Mouse (Mus musculus) midbrain, postnatal 0 days (tissue): ENCODE measurements around the gene Dppa3. TPM values are rescaled to one million over a fixed set of nuclear protein-coding genes. Genes with fewer than 3 reads are reported as not detected.

Experiments
- ATAC-seq: fragments of 200-750 bp; cut with Nextera tagmentation; 2 replicates; pipeline ENCODE4 v1.8.0; 2017; ENCODE audit warnings: moderate number of reproducible peaks, mild to moderate bottlenecking, moderate TSS enrichment, moderate library complexity; ENCODE audit not compliant: low FRiP score
- DNase-seq: peaks from one replicate; pipeline ENCODE4 v3.0.0-alpha.2; 2015; ENCODE audit warnings: low spot score
- H3K27ac ChIP-seq: fragments of 300-500 bp; sonication (generic); 2 replicates; pipeline ENCODE4 v1.5.1; 2014; ENCODE audit warnings: low read depth, mild to moderate bottlenecking, low read length, mixed read lengths
- H3K27me3 ChIP-seq: fragments of 300-500 bp; sonication (generic); 2 replicates; pipeline ENCODE4 v1.6.1; 2014; ENCODE audit warnings: low read length, control low read depth, mixed read lengths; ENCODE audit not compliant: insufficient read depth
- H3K36me3 ChIP-seq: fragments of 300-500 bp; sonication (generic); 2 replicates; pipeline ENCODE4 v1.6.1; 2014; ENCODE audit warnings: low read length, control low read depth, mixed read lengths; ENCODE audit not compliant: insufficient read depth
- H3K4me1 ChIP-seq: fragments of 300-500 bp; sonication (generic); 2 replicates; pipeline ENCODE4 v1.6.1; 2014; ENCODE audit warnings: mild to moderate bottlenecking, control low read depth, antibody characterized with exemption, low read length, mixed read lengths; ENCODE audit not compliant: insufficient read depth
- H3K4me2 ChIP-seq: fragments of 300-500 bp; sonication (generic); 2 replicates; pipeline ENCODE4 v1.6.1; 2014; ENCODE audit warnings: low read depth, mild to moderate bottlenecking, low read length, mixed read lengths; ENCODE audit not compliant: poor library complexity, severe bottlenecking
- H3K4me3 ChIP-seq: fragments of 300-500 bp; sonication (generic); 2 replicates; pipeline ENCODE4 v1.5.1; 2014; ENCODE audit warnings: low read depth, mild to moderate bottlenecking, low read length, moderate library complexity
- H3K9ac ChIP-seq: fragments of 300-500 bp; sonication (generic); replicated peaks from 2 replicates; pipeline ENCODE4 v1.6.1; 2014; ENCODE audit warnings: mild to moderate bottlenecking, low read length, moderate library complexity, mixed read lengths; ENCODE audit not compliant: poor library complexity, severe bottlenecking
- H3K9me3 ChIP-seq: fragments of 300-500 bp; sonication (generic); 2 replicates; pipeline ENCODE4 v1.6.1; 2016; ENCODE audit warnings: low read length, control low read depth
- CTCF ChIP-seq: IDR thresholded peaks from 2 replicates; pipeline ENCODE4 v1.5.1; 2016; ENCODE audit warnings: antibody characterized with exemption, mild to moderate bottlenecking
- WGBS: fragments of 180-500 bp; shearing (Covaris S2); extraction: QIAGEN DNeasy Blood & Tissue Kit; methylation state at CpG from one replicate; pipeline ENCODE4 v1.1.7; 2014; 5-methylcytosine and 5-hydroxymethylcytosine counted together
- polyA plus RNA-seq: library from polyadenylated mRNA; unstranded; fragments of >200 nt; fragmentation: Nextera tagmentation; extraction: Ambion mirVana; gene quantifications from 2 replicates; pipeline ENCODE4 v1.2.1, GENCODE M21; 2015
- total RNA-seq: library from RNA; depleted of rRNA; stranded (reverse); fragments of >200 nt; gene quantifications from 2 replicates; pipeline ENCODE4 v1.2.3, GENCODE M21; 2014

Dppa3 gene
- total and polyA plus RNA-seq, 2 experiments from 2014 or later = not detected

- ATAC-seq (no peak), DNase-seq (no peak)
- H3K4me3 ChIP-seq = no peak overlapping the region
- no peaks in the 10 kb centered on the region for H3K9me3 ChIP-seq
- H3K36me3 ChIP-seq = no peaks in the 10 kb centered on the region
- no peaks in the 10 kb centered on the region for H3K4me1 ChIP-seq
- TF ChIP-seq CTCF = no peak
- no peak overlapping the region for H3K4me2 ChIP-seq
- no peak overlapping the region for H3K9ac ChIP-seq
- 95% methylated on average over 12 of the region's 12 CpGs for WGBS
- H3K27ac ChIP-seq = no peak overlapping the region
- no peaks in the 10 kb centered on the region for H3K27me3 ChIP-seq
Measured at GRCm38 (mm10) chr6:122607700-122608099, 18.5 kb upstream of the Dppa3 start.

GRCm38 (mm10) chr6:122608434-122609376 is 17.5 kb upstream of the Dppa3 start:
- ATAC-seq = no peak
- 78% methylated on average over 10 of the region's 10 CpGs for WGBS

GRCm38 (mm10) chr6:122609377-122609728 is 16.9 kb upstream of the Dppa3 start:
- Histone ChIP-seq H3K27ac (no peak overlapping the region), H3K36me3 (no peaks in the 10 kb centered on the region), H3K27me3 (no peaks in the 10 kb centered on the region), H3K9ac (no peak overlapping the region), H3K4me1 (no peaks in the 10 kb centered on the region), H3K4me2 (no peak overlapping the region), H3K9me3 (no peaks in the 10 kb centered on the region), H3K4me3 (no peak overlapping the region)
- DNase-seq (no peak), ATAC-seq (no peak)
- TF ChIP-seq CTCF = no peak
- WGBS = 79% methylated on average over 9 of the region's 9 CpGs

More at GRCm38 (mm10) chr6:122608434-122609376, 17.5 kb upstream of the Dppa3 start:
- Histone ChIP-seq H3K4me2 (no peak overlapping the region), H3K9ac (no peak overlapping the region), H3K27me3 (no peaks in the 10 kb centered on the region), H3K4me1 (no peaks in the 10 kb centered on the region), H3K36me3 (no peaks in the 10 kb centered on the region), H3K4me3 (no peak overlapping the region), H3K27ac (no peak overlapping the region), H3K9me3 (no peaks in the 10 kb centered on the region)
- no peak for TF ChIP-seq CTCF
- DNase-seq = no peak

GRCm38 (mm10) chr6:122609771-122610170 is 16.4 kb upstream of the Dppa3 start, which contains the start of gene Gdf3:
Gdf3 (minus strand) TSS chr6:122610087.
- ATAC-seq = no peak
- no peak within 1 kb of the TSS for H3K9ac ChIP-seq
- WGBS = 72% methylated on average over 14 of the region's 14 CpGs
- no peaks in the 10 kb centered on the region for H3K4me1 ChIP-seq
- no peak within 1 kb of the TSS for H3K4me2 ChIP-seq
- no peaks in the 10 kb centered on the region for H3K36me3 ChIP-seq
- H3K27ac ChIP-seq = no peak within 1 kb of the TSS
- no peaks in the 10 kb centered on the region for H3K27me3 ChIP-seq
- TF ChIP-seq CTCF = no peak
- H3K9me3 ChIP-seq = no peaks in the 10 kb centered on the region
- DNase-seq = peak; percentile 22
- no peak within 1 kb of the TSS for H3K4me3 ChIP-seq

GRCm38 (mm10) chr6:122612426-122612825 is 13.8 kb upstream of the Dppa3 start:
- Histone ChIP-seq H3K27ac (no peak overlapping the region), H3K4me2 (no peak overlapping the region), H3K9ac (no peak overlapping the region), H3K4me3 (no peak overlapping the region), H3K36me3 (no peaks in the 10 kb centered on the region), H3K27me3 (no peaks in the 10 kb centered on the region), H3K4me1 (no peaks in the 10 kb centered on the region), H3K9me3 (no peaks in the 10 kb centered on the region)
- WGBS = 80% methylated on average over 4 of the region's 4 CpGs
- DNase-seq (no peak), ATAC-seq (no peak)
- TF ChIP-seq CTCF = no peak

- DNase-seq (no peak), ATAC-seq (no peak)
- no peak overlapping the region for H3K27ac ChIP-seq
Measured at GRCm38 (mm10) chr6:122614047-122614446, 12.2 kb upstream of the Dppa3 start.

More at GRCm38 (mm10) chr6:122614047-122614446, 12.2 kb upstream of the Dppa3 start:
- H3K27me3 ChIP-seq = no peaks in the 10 kb centered on the region
- no peak overlapping the region for H3K4me3 ChIP-seq
- TF ChIP-seq CTCF = peak; percentile 58
- WGBS = 65% methylated on average over 2 of the region's 2 CpGs
- H3K4me2 ChIP-seq = no peak overlapping the region
- H3K9me3 ChIP-seq = no peaks in the 10 kb centered on the region
- H3K36me3 ChIP-seq = no peaks in the 10 kb centered on the region
- H3K9ac ChIP-seq = no peak overlapping the region
- H3K4me1 ChIP-seq = no peaks in the 10 kb centered on the region
